Mouse (Mus musculus) effector memory CD4-positive, alpha-beta T cell, adult 7 months (primary cell): Measurements from ENCODE around the gene Lrrc56. TPM values are rescaled to one million over a fixed set of nuclear protein-coding genes. Genes with fewer than 3 reads are reported as not detected.

ENCODE experiments used
- polyA plus RNA-seq: library from polyadenylated mRNA; unstranded; fragments of 100-300 nt; shearing (Covaris generic); gene quantifications from one replicate; pipeline ENCODE4 v1.2.1, GENCODE M21; 2017

Lrrc56 gene
- 2.7 TPM for polyA plus RNA-seq

DNA sequence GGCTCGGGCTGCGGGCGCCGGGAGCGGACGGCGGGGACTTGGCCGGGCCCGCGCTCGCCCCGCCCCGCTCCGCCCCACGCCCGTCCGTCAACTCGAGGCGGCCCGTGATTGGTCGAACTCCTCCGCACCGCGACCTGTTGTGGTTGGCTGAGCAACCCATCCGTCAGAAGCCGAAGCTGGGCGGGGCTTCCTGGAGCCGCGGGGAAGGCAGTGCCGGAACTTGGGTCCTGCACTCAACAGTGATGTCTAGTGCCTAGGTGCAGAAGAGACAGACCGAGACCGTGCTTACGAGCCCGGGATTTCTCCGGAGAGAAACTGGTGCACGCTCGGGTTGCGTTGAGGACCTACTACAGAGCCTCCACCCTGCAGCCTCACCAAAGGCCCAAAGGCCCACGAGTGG lies at the start of gene Lrrc56, which contains the start of gene Hras:
Gene Lrrc56 (plus strand): TSS at position 210 of the 400 bp plus-strand sequence.
Gene Hras (minus strand): TSS at position 58 of the 400 bp plus-strand sequence.

DNA sequence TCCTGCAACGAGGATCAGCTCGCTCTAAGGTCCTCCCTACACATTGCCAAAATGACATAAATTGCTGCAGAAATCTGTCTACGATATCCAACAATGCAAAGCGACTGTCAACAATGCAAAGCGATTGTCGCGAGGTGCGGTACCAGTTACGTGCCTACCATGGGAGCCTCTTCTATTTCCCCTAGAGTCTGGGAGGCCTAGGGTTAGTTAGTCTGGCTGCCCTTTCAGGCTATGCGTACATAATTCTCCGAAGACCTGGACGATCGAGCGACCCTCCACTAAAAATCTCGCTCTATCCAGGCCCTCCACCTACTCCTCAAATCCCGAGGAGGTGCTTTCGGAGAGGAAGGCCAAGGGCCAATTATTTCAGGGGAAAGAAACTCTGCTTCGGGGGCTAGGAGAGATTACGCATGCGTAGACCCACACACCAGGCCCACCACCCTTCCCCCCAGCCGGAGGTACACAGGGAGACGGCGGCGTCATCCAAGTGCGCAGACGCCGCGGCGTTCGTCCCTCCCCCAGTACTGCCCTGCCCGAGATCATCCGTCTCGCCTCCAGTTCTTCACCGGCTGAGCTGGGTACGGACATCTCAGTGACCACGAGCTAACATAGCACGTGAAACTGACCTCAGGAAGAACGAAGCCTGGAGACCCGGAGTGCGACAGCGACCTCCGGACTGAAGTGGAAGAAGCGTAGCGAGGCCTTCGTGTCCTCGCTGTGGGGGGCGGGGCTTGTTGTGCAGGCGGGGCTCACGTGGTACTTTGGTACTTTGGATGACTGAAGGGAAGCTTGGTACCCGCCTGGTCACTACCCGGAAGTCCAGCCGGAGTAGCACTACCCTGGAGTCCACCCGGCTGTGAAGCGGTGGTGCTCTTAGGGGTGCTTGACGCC lies 21.6 kb upstream of the Lrrc56 start, which contains the start of gene Rnh1:
Gene Rnh1 (minus strand): TSS at position 742 of the 891 bp plus-strand sequence.

DNA sequence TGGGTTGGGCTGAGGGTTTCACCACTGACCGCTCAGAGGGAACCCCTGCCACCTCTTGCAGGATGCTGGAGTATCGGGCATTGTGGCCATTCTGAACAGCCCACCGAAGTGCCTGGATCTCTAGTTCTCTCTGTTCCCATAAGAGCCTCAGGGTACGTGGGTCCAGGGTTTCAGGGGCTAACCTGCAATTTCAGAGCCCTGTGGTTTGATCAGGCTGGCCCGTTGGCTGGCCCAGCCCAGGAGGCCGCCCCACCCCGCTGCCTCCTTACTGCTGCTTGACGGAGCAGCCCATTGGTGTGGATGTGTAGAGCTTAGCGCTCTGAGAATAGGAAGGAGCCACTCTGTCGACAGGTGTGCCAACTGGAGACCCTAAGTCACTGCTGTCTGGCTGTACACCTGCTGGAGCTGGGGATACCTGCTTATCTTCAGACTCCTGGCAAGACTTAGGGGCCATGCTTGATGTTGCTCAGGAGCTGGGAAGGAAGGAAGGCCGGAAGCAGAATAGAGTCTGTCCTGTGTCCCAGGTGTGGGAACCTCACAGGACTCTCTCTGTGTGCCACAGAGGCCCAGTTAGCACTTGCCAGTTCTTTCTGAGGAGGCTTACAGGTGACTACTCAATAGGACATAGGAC lies 19.8 kb downstream of the Lrrc56 start, which contains the start of gene Lmntd2:
Gene Lmntd2 (minus strand): TSS at position 476 of the 631 bp plus-strand sequence.

GRCm38 (mm10) chr7:141215101-141215879 lies 21.3 kb downstream of the Lrrc56 start, which contains the start of gene Rassf7:
Gene Rassf7 (plus strand): TSS chr7:141215860.

GRCm38 (mm10) chr7:141228279-141229067 lies 34.5 kb downstream of the Lrrc56 start, which contains the start of gene Phrf1:
Gene Phrf1 (plus strand): TSS chr7:141228784.

Other genes starting within 250 kb of the Lrrc56 start
- not detected for gene Ifitm5, start 243.9 kb upstream of the Lrrc56 start, polyA plus RNA-seq
- gene Gm45717, start 238.2 kb upstream of the Lrrc56 start, polyA plus RNA-seq, result not detected
- 19.8 TPM for gene Ifitm2, start 238.2 kb upstream of the Lrrc56 start, polyA plus RNA-seq
- 8.4 TPM for gene Ifitm1, start 226.9 kb upstream of the Lrrc56 start, polyA plus RNA-seq
- 9.4 TPM for gene Ifitm3, start 183.4 kb upstream of the Lrrc56 start, polyA plus RNA-seq
- gene Ifitm6, start 176.2 kb upstream of the Lrrc56 start, polyA plus RNA-seq, result not detected
- not detected for gene Gm17387, start 165.0 kb upstream of the Lrrc56 start, polyA plus RNA-seq
- gene B4galnt4, start 133.1 kb upstream of the Lrrc56 start, polyA plus RNA-seq, result 19.2 TPM
- gene Pkp3, start 115.9 kb upstream of the Lrrc56 start, polyA plus RNA-seq, result 186 TPM
- 69.4 TPM for gene Sigirr, start 93.6 kb upstream of the Lrrc56 start, polyA plus RNA-seq
- not detected for gene Ano9, start 76.4 kb upstream of the Lrrc56 start, polyA plus RNA-seq
- 4.1 TPM for gene Ptdss2, start 71.8 kb upstream of the Lrrc56 start, polyA plus RNA-seq
- 81.9 TPM for gene Rnh1, start 21.3 kb upstream of the Lrrc56 start, polyA plus RNA-seq
- gene Hras, start 152 bp upstream of the Lrrc56 start, polyA plus RNA-seq, result 25.0 TPM
- gene Lmntd2, start 19.9 kb downstream of the Lrrc56 start, polyA plus RNA-seq, result 13.5 TPM
- 6.5 TPM for gene Rassf7, start 21.7 kb downstream of the Lrrc56 start, polyA plus RNA-seq
- 95.3 TPM for gene Phrf1, start 34.6 kb downstream of the Lrrc56 start, polyA plus RNA-seq
- gene Irf7, start 72.3 kb downstream of the Lrrc56 start, polyA plus RNA-seq, result 405 TPM
- gene Cdhr5, start 82.6 kb downstream of the Lrrc56 start, polyA plus RNA-seq, result not detected
- gene Sct, start 85.0 kb downstream of the Lrrc56 start, polyA plus RNA-seq, result not detected
- not detected for gene Drd4, start 97.8 kb downstream of the Lrrc56 start, polyA plus RNA-seq
- 53.6 TPM for gene Deaf1, start 133.5 kb downstream of the Lrrc56 start, polyA plus RNA-seq
- 23.2 TPM for gene Tmem80, start 133.6 kb downstream of the Lrrc56 start, polyA plus RNA-seq
- 0.23 TPM for gene Eps8l2, start 144.7 kb downstream of the Lrrc56 start, polyA plus RNA-seq
- 201 TPM for gene Taldo1, start 198.0 kb downstream of the Lrrc56 start, polyA plus RNA-seq
- 23.2 TPM for gene Gatd1, start 220.0 kb downstream of the Lrrc56 start, polyA plus RNA-seq
- gene Cend1, start 235.3 kb downstream of the Lrrc56 start, polyA plus RNA-seq, result not detected
- gene Slc25a22, start 243.7 kb downstream of the Lrrc56 start, polyA plus RNA-seq, result 51.0 TPM
- gene Pidd1, start 249.9 kb downstream of the Lrrc56 start, polyA plus RNA-seq, result 4.1 TPM